Mouse (Mus musculus) embryonic facial prominence, embryonic 13.5 days (tissue): ENCODE results near the gene Rplp2. TPM values are rescaled to one million over a fixed set of nuclear protein-coding genes. Genes with fewer than 3 reads are reported as not detected.

Source experiments
- ATAC-seq: fragments of 200-750 bp; cut with Nextera tagmentation; 2 replicates; pipeline ENCODE4 v1.8.0; 2017; ENCODE audit warnings: low read depth; ENCODE audit not compliant: insufficient number of reproducible peaks, insufficient read depth, low FRiP score, low TSS enrichment
- H3K27ac ChIP-seq: fragments of 300-500 bp; sonication (generic); 2 replicates; pipeline ENCODE4 v1.5.1; 2015; ENCODE audit warnings: moderate library complexity, mild to moderate bottlenecking, inconsistent platforms
- H3K27me3 ChIP-seq: fragments of 300-500 bp; sonication (generic); 2 replicates; pipeline ENCODE4 v1.6.1; 2015; ENCODE audit warnings: mild to moderate bottlenecking, inconsistent platforms
- H3K36me3 ChIP-seq: fragments of 300-500 bp; sonication (generic); 2 replicates; pipeline ENCODE4 v1.6.1; 2015; ENCODE audit warnings: mild to moderate bottlenecking, inconsistent platforms
- H3K4me1 ChIP-seq: fragments of 300-500 bp; sonication (generic); 2 replicates; pipeline ENCODE4 v1.6.1; 2015; ENCODE audit warnings: inconsistent platforms
- H3K4me2 ChIP-seq: fragments of 300-500 bp; sonication (generic); 2 replicates; pipeline ENCODE4 v1.6.1; 2015; ENCODE audit warnings: moderate library complexity, mild to moderate bottlenecking, inconsistent platforms
- H3K4me3 ChIP-seq: fragments of 300-500 bp; sonication (generic); 2 replicates; pipeline ENCODE4 v1.5.1; 2015; ENCODE audit warnings: mild to moderate bottlenecking, inconsistent platforms
- H3K9ac ChIP-seq: fragments of 300-500 bp; sonication (generic); 2 replicates; pipeline ENCODE4 v1.6.1; 2015; ENCODE audit warnings: mild to moderate bottlenecking, inconsistent platforms
- H3K9me3 ChIP-seq: fragments of 300-500 bp; sonication (generic); 2 replicates; pipeline ENCODE4 v1.6.1; 2016; ENCODE audit warnings: inconsistent platforms
- WGBS: fragments of 180-500 bp; shearing (Covaris S2); methylation state at CpG from one replicate; pipeline ENCODE4 v1.1.7; 2015; ENCODE audit warnings: mixed read lengths; 5-methylcytosine and 5-hydroxymethylcytosine counted together
- polyA plus RNA-seq: library from polyadenylated mRNA; unstranded; fragments of >200 nt; fragmentation: Nextera tagmentation; extraction: Ambion mirVana; gene quantifications from 2 replicates; pipeline ENCODE4 v1.2.1, GENCODE M21; 2015

Gene Rplp2
- polyA plus RNA-seq, 1 experiment from 2014 or later = 1,500 TPM

- Histone ChIP-seq H3K4me1 (peaks cover 16% of the 10 kb centered on the region), H3K4me3 (peak overlapping the region; percentile 66), H3K27me3 (peaks cover 38% of the 10 kb centered on the region), H3K4me2 (peak overlapping the region; percentile 98), H3K9ac (peak overlapping the region; percentile 76), H3K36me3 (peaks cover 20% of the 10 kb centered on the region), H3K9me3 (no peaks in the 10 kb centered on the region), H3K27ac (peak overlapping the region; percentile 28; the same call in 1 of the 2 replicates)
- whole genome bisulfite sequencing = 2% methylated on average over 23 of the region's 23 CpGs
- ATAC-seq = no peak
Measured at GRCm38 (mm10) chr7:141455610-141456314, 8.6 kb downstream of the Rplp2 start.

- no peak for ATAC-seq
- peaks cover 23% of the 10 kb centered on the region for H3K4me1 ChIP-seq
- no peaks in the 10 kb centered on the region for H3K9me3 ChIP-seq
- no peak overlapping the region for H3K9ac ChIP-seq
- WGBS = 85% methylated on average over 6 of the region's 6 CpGs
- peaks cover 48% of the 10 kb centered on the region for H3K27me3 ChIP-seq
- 0 out of 2 replicates have a peak overlapping the region, but pooled peaks have one; percentile 66 for H3K4me3 ChIP-seq
- peaks cover 10% of the 10 kb centered on the region for H3K36me3 ChIP-seq
- H3K27ac ChIP-seq = no peak overlapping the region
- H3K4me2 ChIP-seq = peak overlapping the region; percentile 98
Measured at GRCm38 (mm10) chr7:141456739-141457138, 9.6 kb downstream of the Rplp2 start.

DNA sequence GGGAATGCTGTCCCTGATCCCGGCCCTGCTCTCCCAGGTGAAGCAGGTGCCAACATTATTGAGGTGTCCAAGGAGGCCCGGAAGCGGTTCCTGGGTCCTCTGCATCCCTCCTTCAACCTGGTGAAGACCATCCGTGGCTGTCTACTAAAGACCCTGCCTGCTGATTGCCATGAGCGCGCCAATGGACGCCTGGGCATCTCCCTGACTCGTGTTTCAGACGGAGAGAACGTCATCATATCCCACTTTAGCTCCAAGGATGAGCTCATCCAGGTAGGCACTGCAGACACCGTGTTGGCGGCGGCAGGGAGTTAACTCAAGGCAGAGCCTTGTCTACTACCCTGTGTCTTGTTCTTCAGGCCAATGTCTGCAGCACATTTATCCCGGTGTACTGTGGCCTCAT, 10.1 kb downstream of the Rplp2 start:
- peaks cover 53% of the 10 kb centered on the region for H3K27me3 ChIP-seq
- no peak overlapping the region for H3K9ac ChIP-seq
- no peak overlapping the region for H3K4me2 ChIP-seq
- H3K36me3 ChIP-seq = peaks cover 5% of the 10 kb centered on the region
- no peak overlapping the region for H3K4me3 ChIP-seq
- no peak overlapping the region for H3K27ac ChIP-seq
- peaks cover 27% of the 10 kb centered on the region for H3K4me1 ChIP-seq
- ATAC-seq = no peak
- WGBS = 90% methylated on average over 14 of the region's 14 CpGs
- no peaks in the 10 kb centered on the region for H3K9me3 ChIP-seq

DNA sequence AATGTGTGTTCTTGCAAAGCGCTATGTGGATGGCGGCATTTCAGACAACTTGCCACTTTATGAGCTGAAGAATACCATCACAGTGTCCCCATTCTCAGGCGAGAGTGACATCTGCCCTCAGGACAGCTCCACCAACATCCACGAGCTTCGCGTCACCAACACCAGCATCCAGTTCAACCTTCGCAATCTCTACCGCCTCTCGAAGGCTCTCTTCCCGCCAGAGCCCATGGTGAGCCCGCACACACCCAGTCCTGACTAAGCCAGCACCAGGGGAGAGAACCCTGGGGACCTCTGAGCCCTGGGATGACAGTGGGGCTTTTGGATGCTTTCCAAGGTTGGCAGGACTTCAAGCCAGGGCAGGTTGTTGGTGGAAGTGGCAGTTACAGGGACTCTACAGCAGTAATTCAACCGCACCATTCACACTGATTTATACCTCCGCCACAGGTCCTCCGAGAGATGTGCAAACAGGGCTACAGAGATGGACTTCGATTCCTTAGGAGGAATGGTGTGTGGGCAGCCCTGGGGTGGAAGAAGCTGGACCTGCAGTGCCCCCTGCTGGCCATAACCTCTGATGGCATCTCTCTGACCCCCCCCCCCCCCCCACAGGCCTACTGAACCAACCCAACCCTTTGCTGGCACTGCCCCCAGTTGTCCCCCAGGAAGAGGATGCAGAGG, 11.0 kb downstream of the Rplp2 start:
- no peak for ATAC-seq
- 77% methylated on average over 15 of the region's 15 CpGs for whole genome bisulfite sequencing
- Histone ChIP-seq H3K27me3 (peaks cover 61% of the 10 kb centered on the region), H3K9ac (no peak overlapping the region), H3K4me1 (peaks cover 30% of the 10 kb centered on the region), H3K4me2 (no peak overlapping the region), H3K4me3 (no peak overlapping the region), H3K9me3 (no peaks in the 10 kb centered on the region), H3K27ac (no peak overlapping the region), H3K36me3 (peaks cover 3% of the 10 kb centered on the region; the same call in 1 of the 2 replicates)

DNA sequence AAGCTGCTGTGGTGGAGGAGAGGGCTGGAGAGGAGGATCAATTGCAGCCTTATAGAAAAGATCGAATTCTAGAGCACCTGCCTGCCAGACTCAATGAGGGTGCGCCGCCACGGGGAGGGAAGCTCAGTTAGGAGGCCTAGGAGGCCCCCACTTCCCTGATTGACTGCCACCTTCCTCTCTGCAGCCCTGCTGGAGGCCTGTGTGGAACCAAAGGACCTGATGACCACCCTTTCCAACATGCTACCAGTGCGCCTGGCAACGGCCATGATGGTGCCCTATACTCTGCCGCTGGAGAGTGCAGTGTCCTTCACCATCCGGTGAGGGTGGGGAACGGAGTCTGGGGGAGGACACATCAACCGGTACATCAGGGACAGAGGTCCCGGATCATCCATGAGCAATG, 11.5 kb downstream of the Rplp2 start:
- Histone ChIP-seq H3K4me1 (peaks cover 30% of the 10 kb centered on the region), H3K4me3 (no peak overlapping the region), H3K27ac (no peak overlapping the region), H3K9ac (no peak overlapping the region), H3K9me3 (no peaks in the 10 kb centered on the region), H3K27me3 (peaks cover 67% of the 10 kb centered on the region), H3K36me3 (peaks cover 3% of the 10 kb centered on the region; the same call in 1 of the 2 replicates), H3K4me2 (no peak overlapping the region)
- 91% methylated on average over 11 of the region's 11 CpGs for WGBS
- no peak for ATAC-seq

DNA sequence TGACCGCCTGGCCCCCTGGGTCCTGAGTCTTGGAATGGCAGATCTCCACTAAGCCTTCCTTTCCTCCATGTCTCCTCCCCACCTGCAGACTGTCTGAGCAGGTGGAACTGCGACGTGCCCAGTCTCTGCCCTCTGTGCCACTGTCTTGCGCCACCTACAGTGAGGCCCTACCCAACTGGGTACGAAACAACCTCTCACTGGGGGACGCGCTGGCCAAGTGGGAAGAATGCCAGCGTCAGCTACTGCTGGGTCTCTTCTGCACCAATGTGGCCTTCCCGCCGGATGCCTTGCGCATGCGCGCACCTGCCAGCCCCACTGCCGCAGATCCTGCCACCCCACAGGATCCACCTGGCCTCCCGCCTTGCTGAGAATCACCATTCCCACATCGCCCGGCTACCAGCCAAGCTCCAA, 12.1 kb downstream of the Rplp2 start:
- Histone ChIP-seq H3K4me3 (no peak overlapping the region), H3K27me3 (peaks cover 73% of the 10 kb centered on the region), H3K4me2 (no peak overlapping the region), H3K36me3 (peaks cover 3% of the 10 kb centered on the region; the same call in 1 of the 2 replicates), H3K4me1 (peaks cover 34% of the 10 kb centered on the region), H3K27ac (no peak overlapping the region), H3K9ac (no peak overlapping the region), H3K9me3 (no peaks in the 10 kb centered on the region)
- WGBS = 84% methylated on average over 17 of the region's 17 CpGs
- no peak for ATAC-seq

DNA sequence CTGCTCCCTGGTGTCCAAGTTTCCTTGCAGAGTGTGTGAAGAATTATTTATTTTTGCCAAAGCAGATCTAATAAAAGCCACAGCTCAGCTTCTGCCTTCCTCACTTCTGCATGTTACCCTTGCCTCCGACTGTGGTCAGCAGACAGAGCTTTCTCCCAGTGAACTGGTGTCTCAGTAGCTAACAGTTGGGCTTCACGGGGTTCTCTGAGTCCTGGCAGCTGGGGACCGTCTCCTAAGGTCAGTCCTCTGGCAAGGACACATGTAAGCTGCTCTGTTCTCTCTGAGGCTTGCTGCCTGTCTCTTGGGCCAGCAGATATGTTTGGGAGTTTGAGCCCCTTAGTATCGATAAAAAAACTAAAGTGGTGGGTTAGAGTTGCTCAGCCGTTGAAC, 12.8 kb downstream of the Rplp2 start:
- Histone ChIP-seq H3K9ac (no peak overlapping the region), H3K36me3 (peaks cover 3% of the 10 kb centered on the region; the same call in 1 of the 2 replicates), H3K4me3 (no peak overlapping the region), H3K27me3 (peaks cover 80% of the 10 kb centered on the region), H3K4me1 (peaks cover 35% of the 10 kb centered on the region), H3K27ac (no peak overlapping the region), H3K9me3 (no peaks in the 10 kb centered on the region), H3K4me2 (no peak overlapping the region)
- no peak for ATAC-seq
- 69% methylated on average over 5 of the region's 5 CpGs for WGBS

DNA sequence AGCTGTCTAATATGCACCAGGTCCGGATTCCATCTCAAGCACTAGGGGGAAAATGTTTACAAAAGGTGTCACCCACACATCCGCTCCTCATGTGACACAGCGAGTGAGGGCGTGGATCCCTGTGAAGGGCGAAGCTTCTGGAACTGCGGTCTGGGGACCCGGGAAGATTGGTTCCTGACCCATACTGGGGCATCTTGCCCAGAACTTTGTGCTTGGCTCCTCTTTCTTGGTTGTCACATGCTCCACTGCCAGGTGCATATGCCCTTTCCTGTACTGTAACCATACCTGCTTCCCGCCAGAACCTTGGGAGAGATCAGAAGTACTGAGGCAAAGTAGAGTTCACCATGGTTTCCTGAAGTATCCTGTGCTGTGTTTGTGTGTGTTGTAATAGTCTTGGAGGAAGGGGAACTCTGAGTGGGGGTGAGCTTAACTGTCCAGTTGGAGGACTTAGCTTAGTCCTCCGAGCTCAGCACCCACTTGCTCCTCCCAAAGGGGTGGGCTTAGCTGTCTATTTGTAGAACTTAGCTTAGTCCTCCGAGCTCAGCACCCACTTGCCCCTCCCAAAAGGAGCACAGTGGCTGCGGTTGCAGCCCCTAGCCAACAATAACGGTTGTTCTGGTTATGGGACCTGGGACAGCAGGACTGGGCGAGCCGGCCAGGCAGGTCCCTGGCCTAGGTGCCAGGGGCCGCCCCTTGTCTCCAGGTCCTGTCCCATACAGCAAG, 13.4 kb downstream of the Rplp2 start, which contains the start of gene Cracr2b:
Cracr2b (plus strand) TSS at position 704 of the 723 bp plus-strand sequence.
- no peak within 1 kb of the TSS for H3K27ac ChIP-seq
- peaks cover 3% of the 10 kb centered on the region; the same call in 1 of the 2 replicates for H3K36me3 ChIP-seq
- peak within 1 kb of the TSS; percentile 41 for H3K4me3 ChIP-seq
- peaks cover 86% of the 10 kb centered on the region for H3K27me3 ChIP-seq
- peaks cover 39% of the 10 kb centered on the region for H3K4me1 ChIP-seq
- H3K4me2 ChIP-seq = peak within 1 kb of the TSS; percentile 67
- no peaks in the 10 kb centered on the region for H3K9me3 ChIP-seq
- 70% methylated on average over 15 of the region's 15 CpGs for WGBS
- H3K9ac ChIP-seq = peak within 1 kb of the TSS; percentile 68
- ATAC-seq = no peak

- WGBS = 2% methylated on average over 58 of the region's 59 CpGs
- Histone ChIP-seq H3K36me3 (peaks cover 3% of the 10 kb centered on the region; the same call in 1 of the 2 replicates), H3K4me3 (peak overlapping the region; percentile 41), H3K27ac (no peak overlapping the region), H3K4me1 (peaks cover 41% of the 10 kb centered on the region), H3K9ac (peak overlapping the region; percentile 68), H3K4me2 (peak overlapping the region; percentile 67), H3K9me3 (no peaks in the 10 kb centered on the region), H3K27me3 (peaks cover 89% of the 10 kb centered on the region)
- no peak for ATAC-seq
Measured at GRCm38 (mm10) chr7:141461521-141462332, 14.6 kb downstream of the Rplp2 start.

DNA sequence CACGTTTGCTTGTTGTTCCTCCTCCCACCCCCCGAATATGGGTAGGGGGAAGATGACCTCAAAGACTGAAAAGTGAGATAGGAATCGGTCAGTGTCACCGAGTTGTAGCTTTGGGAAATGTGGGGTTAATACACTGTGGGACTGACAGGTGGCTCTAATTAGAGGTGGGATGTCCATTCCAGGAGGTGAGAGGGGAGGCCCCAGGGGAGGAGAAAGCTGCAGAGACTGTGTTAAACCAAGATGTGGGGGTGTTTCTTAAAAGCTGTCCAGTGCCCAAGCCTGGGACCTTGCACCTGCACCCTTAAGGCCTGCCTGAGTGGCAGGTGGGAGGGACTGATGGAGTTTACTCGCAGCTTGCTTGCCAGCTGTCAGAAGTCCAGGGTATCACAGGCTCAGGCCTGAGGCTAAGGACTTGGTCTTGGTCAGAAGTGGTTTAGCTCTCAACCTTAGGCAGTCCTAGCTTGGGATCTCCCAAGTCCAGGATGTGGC, 15.2 kb downstream of the Rplp2 start:
- no peak overlapping the region for H3K9ac ChIP-seq
- H3K36me3 ChIP-seq = peaks cover 3% of the 10 kb centered on the region; the same call in 1 of the 2 replicates
- 5% methylated on average over 5 of the region's 5 CpGs for WGBS
- H3K27me3 ChIP-seq = peaks cover 83% of the 10 kb centered on the region
- peak overlapping the region; percentile 67 for H3K4me2 ChIP-seq
- no peak overlapping the region for H3K27ac ChIP-seq
- no peak for ATAC-seq
- H3K4me1 ChIP-seq = peaks cover 46% of the 10 kb centered on the region
- H3K4me3 ChIP-seq = no peak overlapping the region
- no peaks in the 10 kb centered on the region for H3K9me3 ChIP-seq
